Mouse (Mus musculus): ENCODE results near the gene Lrrtm3. TPM values are rescaled to one million over a fixed set of nuclear protein-coding genes. Genes with fewer than 3 reads are reported as not detected.

Lrrtm3 gene
- polyA plus RNA-seq, 1 experiment: not detected

DNA sequence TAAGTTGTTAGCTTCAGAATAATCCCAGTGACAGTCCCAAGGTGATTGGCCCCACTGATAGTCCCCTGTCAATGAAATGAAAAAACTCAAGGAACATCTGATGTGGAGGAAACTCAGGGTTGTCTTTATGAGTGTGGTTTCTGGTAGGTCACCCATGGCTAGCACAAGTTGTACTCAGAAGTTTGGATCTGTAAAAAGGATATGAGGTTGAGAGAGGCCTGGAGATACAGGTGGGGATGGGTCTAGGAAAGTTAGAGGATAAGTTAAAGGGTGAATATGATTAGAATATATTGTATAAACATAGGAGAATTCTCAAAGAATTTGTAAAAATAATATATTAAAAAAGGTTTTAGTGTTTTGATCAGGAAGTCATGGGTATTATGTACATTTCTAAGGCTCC, 162.7 kb downstream of the Lrrtm3 start, which contains the start of gene Gm10118:
Gm10118 (minus strand) TSS at position 101 of the 400 bp plus-strand sequence.
- no peak for DNase-seq
- no peak for TF ChIP-seq POLR2A (IDR thresholded peaks at IDR 0.05; ENCODE audit: low read depth, low read length)
- no peak for TF ChIP-seq CTCF (conservative IDR thresholded peaks at IDR 0.05; ENCODE audit: insufficient read depth, insufficient read length, low read depth, low read length)
- Histone ChIP-seq H3K27ac (ENCODE audit: insufficient read depth, low read depth, low read length) (no peak within 1 kb of the TSS), H3K27me3 (replicated peaks; ENCODE audit: control insufficient read depth, insufficient read depth, low read length) (no peaks in the 10 kb centered on the region), H3K4me3 (ENCODE audit: insufficient read depth, low read depth, low read length) (no peak within 1 kb of the TSS), H3K4me1 (ENCODE audit: control insufficient read depth, insufficient read depth, low read length) (no peaks in the 10 kb centered on the region), H3K36me3 (ENCODE audit: control insufficient read depth, insufficient read depth, low read length) (no peaks in the 10 kb centered on the region)

DNA sequence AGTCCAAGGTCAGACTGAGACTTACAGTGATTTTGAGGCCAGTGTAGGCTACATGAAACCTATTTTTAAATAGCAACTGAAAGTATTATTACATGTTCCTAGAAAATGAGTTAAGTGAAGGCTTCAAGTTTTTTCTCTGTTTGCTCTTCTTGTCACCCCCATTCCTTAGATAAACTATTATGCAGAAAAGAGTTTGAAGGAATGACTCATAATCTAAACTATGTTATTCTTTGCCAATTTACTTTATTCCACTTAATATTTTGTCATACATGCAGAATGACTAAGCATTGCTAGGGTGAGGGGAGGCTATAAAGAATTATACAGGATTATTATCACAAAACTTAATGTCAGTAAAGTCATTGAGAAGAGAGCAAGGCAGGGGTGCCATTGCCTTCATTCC, 181.2 kb downstream of the Lrrtm3 start:
- H3K27me3 ChIP-seq (replicated peaks; ENCODE audit: control insufficient read depth, insufficient read depth, low read length): no peaks in the 10 kb centered on the region; the same call in 1 of the 2 replicates
- H3K4me1 ChIP-seq (ENCODE audit: control insufficient read depth, insufficient read depth, low read length): no peaks in the 10 kb centered on the region
- TF ChIP-seq POLR2A (IDR thresholded peaks at IDR 0.05; ENCODE audit: low read depth, low read length) (no peak), CTCF (conservative IDR thresholded peaks at IDR 0.05; ENCODE audit: insufficient read depth, insufficient read length, low read depth, low read length) (no peak)
- H3K4me3 ChIP-seq (ENCODE audit: insufficient read depth, low read depth, low read length): no peak overlapping the region
- no peak for DNase-seq
- H3K36me3 ChIP-seq (ENCODE audit: control insufficient read depth, insufficient read depth, low read length): no peaks in the 10 kb centered on the region
- no peak overlapping the region for H3K27ac ChIP-seq (ENCODE audit: insufficient read depth, low read depth, low read length)

GRCm38 (mm10) chr10:63899891-63900290, 190.2 kb downstream of the Lrrtm3 start:
- no peak for DNase-seq
- no peaks in the 10 kb centered on the region for H3K4me1 ChIP-seq (ENCODE audit: control insufficient read depth, insufficient read depth, low read length)
- no peaks in the 10 kb centered on the region for H3K27me3 ChIP-seq (replicated peaks; ENCODE audit: control insufficient read depth, insufficient read depth, low read length)
- no peak overlapping the region for H3K4me3 ChIP-seq (ENCODE audit: insufficient read depth, low read depth, low read length)
- no peak overlapping the region for H3K27ac ChIP-seq (ENCODE audit: insufficient read depth, low read depth, low read length)
- no peak for TF ChIP-seq POLR2A (IDR thresholded peaks at IDR 0.05; ENCODE audit: low read depth, low read length)
- no peak for TF ChIP-seq CTCF (conservative IDR thresholded peaks at IDR 0.05; ENCODE audit: insufficient read depth, insufficient read length, low read depth, low read length)
- H3K36me3 ChIP-seq (ENCODE audit: control insufficient read depth, insufficient read depth, low read length): no peaks in the 10 kb centered on the region

GRCm38 (mm10) chr10:63894612-63895011, 195.5 kb downstream of the Lrrtm3 start:
- Histone ChIP-seq H3K4me3 (ENCODE audit: insufficient read depth, low read depth, low read length) (no peak overlapping the region), H3K36me3 (ENCODE audit: control insufficient read depth, insufficient read depth, low read length) (no peaks in the 10 kb centered on the region), H3K27ac (ENCODE audit: insufficient read depth, low read depth, low read length) (no peak overlapping the region), H3K27me3 (replicated peaks; ENCODE audit: control insufficient read depth, insufficient read depth, low read length) (no peaks in the 10 kb centered on the region), H3K4me1 (ENCODE audit: control insufficient read depth, insufficient read depth, low read length) (no peaks in the 10 kb centered on the region)
- no peak for DNase-seq
- TF ChIP-seq CTCF (conservative IDR thresholded peaks at IDR 0.05; ENCODE audit: insufficient read depth, insufficient read length, low read depth, low read length) (no peak), POLR2A (IDR thresholded peaks at IDR 0.05; ENCODE audit: low read depth, low read length) (no peak)
- 89% methylated on average over 5 of the region's 5 CpGs for whole genome bisulfite sequencing

- TF ChIP-seq POLR2A (IDR thresholded peaks at IDR 0.05; ENCODE audit: low read depth, low read length): no peak
- no peak for TF ChIP-seq CTCF (conservative IDR thresholded peaks at IDR 0.05; ENCODE audit: insufficient read depth, insufficient read length, low read depth, low read length)
- no peak overlapping the region for H3K27ac ChIP-seq (ENCODE audit: insufficient read depth, low read depth, low read length)
- no peak overlapping the region for H3K4me3 ChIP-seq (ENCODE audit: insufficient read depth, low read depth, low read length)
- 79% methylated on average over 23 of the region's 23 CpGs for WGBS
- DNase-seq: no peak
- no peaks in the 10 kb centered on the region for H3K36me3 ChIP-seq (ENCODE audit: control insufficient read depth, insufficient read depth, low read length)
- H3K27me3 ChIP-seq (replicated peaks; ENCODE audit: control insufficient read depth, insufficient read depth, low read length): no peaks in the 10 kb centered on the region
- no peaks in the 10 kb centered on the region for H3K4me1 ChIP-seq (ENCODE audit: control insufficient read depth, insufficient read depth, low read length)
These were observed 203.5 kb downstream of the Lrrtm3 start for GRCm38 (mm10) chr10:63886449-63887088.

DNA sequence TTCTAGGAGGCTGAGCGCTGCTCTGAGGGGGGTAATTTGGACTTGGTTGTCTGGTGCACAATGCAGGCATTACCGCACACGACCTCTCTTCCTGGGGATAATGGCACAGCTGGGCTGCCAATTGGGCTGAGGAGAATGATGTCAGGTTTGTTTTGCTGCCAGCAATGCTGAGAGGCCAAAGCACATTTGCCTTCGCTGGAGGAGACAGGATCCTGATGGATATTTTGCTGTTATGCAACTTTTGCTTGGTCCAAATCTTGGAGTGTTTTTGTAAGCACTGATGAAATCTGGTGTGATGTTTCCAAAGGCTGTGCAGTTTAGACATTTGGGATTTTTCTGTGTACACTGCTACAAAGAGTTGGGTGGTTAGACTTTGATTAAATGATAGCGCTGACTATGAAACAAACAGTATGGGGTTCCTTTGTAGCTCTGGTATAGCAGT, 209.6 kb downstream of the Lrrtm3 start:
- TF ChIP-seq CTCF (conservative IDR thresholded peaks at IDR 0.05; ENCODE audit: insufficient read depth, insufficient read length, low read depth, low read length) (no peak), POLR2A (IDR thresholded peaks at IDR 0.05; ENCODE audit: low read depth, low read length) (no peak)
- peak; percentile 2 for DNase-seq
- Histone ChIP-seq H3K4me3 (ENCODE audit: insufficient read depth, low read depth, low read length) (no peak overlapping the region), H3K27me3 (replicated peaks; ENCODE audit: control insufficient read depth, insufficient read depth, low read length) (no peaks in the 10 kb centered on the region), H3K27ac (ENCODE audit: insufficient read depth, low read depth, low read length) (no peak overlapping the region), H3K4me1 (ENCODE audit: control insufficient read depth, insufficient read depth, low read length) (no peaks in the 10 kb centered on the region), H3K36me3 (ENCODE audit: control insufficient read depth, insufficient read depth, low read length) (no peaks in the 10 kb centered on the region)
- 80% methylated on average over 5 of the region's 5 CpGs for WGBS

Other genes with a start within 250 kb of the Lrrtm3 start
- not detected in 2 replicates for gene Gm10118, start 162.8 kb downstream of the Lrrtm3 start, polyA plus RNA-seq (2012; rRNA removed)